Mouse (Mus musculus) effector memory CD4-positive, alpha-beta T cell, adult 5 months (primary cell): Measurements from ENCODE around the gene Hlf. TPM values are rescaled to one million over a fixed set of nuclear protein-coding genes. Genes with fewer than 3 reads are reported as not detected.

ENCODE experiments used
- polyA plus RNA-seq: library from polyadenylated mRNA; unstranded; fragments of 100-300 nt; shearing (Covaris generic); gene quantifications from one replicate; pipeline ENCODE4 v1.2.1, GENCODE M21; 2017

Gene Hlf
- 10.1 TPM for polyA plus RNA-seq

GRCm38 (mm10) chr11:90390817-90391173, at the start of gene Hlf:
Gene Hlf (minus strand): TSS chr11:90390895.

Other genes starting within 250 kb of the Hlf start
- gene Gm45716, start 203.2 kb downstream of the Hlf start, polyA plus RNA-seq = 9.8 TPM
- 18.4 TPM for gene Mmd, start 141.4 kb downstream of the Hlf start, polyA plus RNA-seq
- gene Stxbp4, start 247.2 kb upstream of the Hlf start, polyA plus RNA-seq = 4.2 TPM
- gene Cox11, start 247.3 kb upstream of the Hlf start, polyA plus RNA-seq = 31.5 TPM